Mouse (Mus musculus) liver (tissue): ENCODE measurements around the gene Hspa1a.

Source experiments
- DNase-seq: peaks from one replicate; pipeline ENCODE4 v3.0.0-alpha.2; 2020; ENCODE audit warnings: mixed read lengths

The Hspa1a gene

GRCm38 (mm10) chr17:34944362-34944761 lies 27.6 kb downstream of the Hspa1a start:
- DNase-seq, result no peak

DNA sequence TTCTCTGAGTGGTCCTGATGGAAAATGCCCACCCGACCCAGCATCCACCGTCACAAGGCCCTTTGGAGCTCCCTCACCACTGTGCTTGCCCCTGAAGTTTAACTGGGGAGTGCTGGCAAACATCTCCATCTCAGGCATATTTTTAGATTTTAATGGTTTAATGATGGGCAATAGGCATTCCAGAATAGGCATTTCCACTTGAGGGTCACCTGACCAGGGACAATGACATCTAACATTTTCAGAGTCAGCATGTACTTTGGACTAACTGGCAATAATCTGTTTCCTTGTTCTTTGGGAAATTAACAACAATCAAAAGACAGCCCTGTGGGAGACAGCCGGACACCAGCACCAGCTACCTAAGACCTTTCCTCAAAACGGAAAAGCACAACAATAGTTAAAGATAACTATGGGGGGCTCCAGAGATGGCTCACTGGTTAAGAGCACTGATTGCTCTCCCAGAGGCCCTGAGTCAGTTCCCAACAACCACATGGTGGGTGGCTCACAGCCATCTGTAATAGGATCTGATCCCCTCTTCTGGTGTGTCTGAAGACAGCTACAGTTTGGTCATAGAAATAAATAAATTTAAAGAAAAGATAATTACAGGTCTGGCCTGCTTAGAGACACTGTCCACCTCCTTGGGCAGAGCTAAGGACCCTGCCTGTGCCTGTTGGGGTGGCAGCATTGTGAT lies 28.7 kb downstream of the Hspa1a start:
- DNase-seq, result no peak

DNA sequence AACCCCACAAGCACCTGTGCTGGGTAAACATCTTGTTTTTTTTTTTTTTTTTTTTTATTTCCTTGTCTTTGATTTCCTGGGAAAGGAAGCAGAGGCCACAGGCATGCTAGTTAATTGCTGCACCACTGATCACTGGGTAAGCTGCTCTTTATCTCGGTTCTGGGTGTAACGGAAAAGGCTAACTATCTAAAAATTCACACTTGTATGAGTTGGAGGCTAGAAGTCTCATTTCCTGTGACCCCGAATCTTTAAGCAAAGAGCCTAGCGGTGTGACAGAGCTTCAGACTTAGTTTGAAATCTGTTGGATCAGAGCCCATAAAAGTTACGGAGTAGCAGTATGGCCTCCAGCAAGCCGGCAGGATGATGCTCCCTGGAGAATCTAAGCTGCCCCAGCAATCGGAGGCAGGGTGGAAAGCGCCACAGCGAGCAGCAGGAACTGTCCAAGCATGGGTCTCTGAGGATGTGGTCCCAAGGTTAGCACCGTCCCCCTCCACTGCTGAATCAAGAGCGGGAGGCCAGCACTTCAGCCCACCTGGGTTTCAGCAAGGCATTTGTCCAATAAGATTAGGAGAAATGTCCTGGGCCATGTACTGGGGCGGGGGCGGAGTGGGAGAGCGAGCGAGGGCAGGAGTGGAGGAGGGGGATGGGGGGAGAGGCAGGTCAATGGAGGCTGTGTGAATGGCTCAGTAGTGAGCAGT lies 30.5 kb downstream of the Hspa1a start:
- DNase-seq, result peak; percentile 38

GRCm38 (mm10) chr17:34937960-34938505 lies 33.9 kb downstream of the Hspa1a start:
- DNase-seq, result no peak

GRCm38 (mm10) chr17:34934830-34935229 lies 37.1 kb downstream of the Hspa1a start:
- no peak for DNase-seq

DNA sequence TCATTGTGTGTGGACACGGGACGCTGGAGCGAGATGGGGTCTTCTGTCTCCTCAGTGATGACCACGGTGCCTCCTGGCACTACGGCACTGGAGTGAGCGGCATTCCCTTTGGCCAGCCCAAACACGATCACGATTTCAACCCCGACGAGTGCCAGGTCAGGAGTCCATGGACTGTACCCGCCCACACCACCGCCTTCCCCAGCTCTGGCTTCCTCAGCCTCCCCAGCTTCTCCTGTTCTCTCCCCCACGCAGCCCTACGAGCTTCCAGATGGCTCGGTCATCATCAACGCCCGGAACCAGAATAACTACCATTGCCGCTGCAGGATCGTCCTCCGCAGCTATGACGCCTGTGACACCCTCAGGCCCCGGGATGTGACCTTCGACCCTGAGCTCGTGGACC lies 37.9 kb downstream of the Hspa1a start:
- no peak for DNase-seq

- no peak for DNase-seq
These were observed 39.7 kb downstream of the Hspa1a start for GRCm38 (mm10) chr17:34932287-34932686.

- no peak for DNase-seq
These were observed 40.2 kb downstream of the Hspa1a start for GRCm38 (mm10) chr17:34931735-34932098.

- DNase-seq, result peak; percentile 96
These were observed 40.8 kb downstream of the Hspa1a start, which contains the start of gene Neu1 for GRCm38 (mm10) chr17:34931061-34931734. TSS of gene Neu1 (plus strand) at chr17:34931253.

GRCm38 (mm10) chr17:34928841-34929240 lies 43.1 kb downstream of the Hspa1a start:
- DNase-seq, result no peak

GRCm38 (mm10) chr17:34927306-34928019 lies 44.5 kb downstream of the Hspa1a start:
- DNase-seq, result no peak

- DNase-seq, result no peak
These were observed 47.7 kb downstream of the Hspa1a start for GRCm38 (mm10) chr17:34924258-34924657.

DNA sequence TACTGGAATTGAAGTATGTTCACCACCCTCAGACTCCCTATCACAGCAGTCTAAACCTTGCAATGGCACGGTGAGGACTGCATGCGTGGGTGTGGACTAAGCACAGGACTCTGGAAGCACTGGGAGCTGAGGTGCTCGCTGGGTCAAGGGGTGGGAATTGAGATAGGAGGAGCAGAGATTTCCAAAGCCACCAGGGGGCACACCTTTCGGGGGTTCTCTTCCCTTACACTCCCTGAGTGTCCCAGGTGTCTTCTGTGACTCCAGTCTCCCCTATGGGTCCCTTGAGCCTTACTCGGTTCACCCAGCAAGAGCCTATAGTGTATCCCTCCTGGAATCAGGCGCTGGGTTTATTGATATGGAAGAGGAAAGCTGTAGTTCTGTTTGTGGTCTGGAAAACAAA lies 49.0 kb downstream of the Hspa1a start:
- DNase-seq, result no peak
